In genomic region chr6:145691680-145692079, GRCm38 (mm10) we compare ENCODE assay signal across 25 mouse cellular contexts. TPM values are rescaled to one million over a fixed set of nuclear protein-coding genes. Genes with fewer than 3 reads are reported as not detected.
A peak's percentile ranks its signal among the peaks of the same experiment; 100 is the strongest.
DNase-seq lines count a peak whose midpoint lies in the region; ATAC-seq and TF ChIP-seq lines count a peak whose summit lies in the region.
"Had no signal": no experiment of that assay in that cellular context is flagged by ENCODE, and none has a peak within 500 bp of the region (broad histone marks: within the 10 kb centered on the region; RNA-seq: fewer than 3 reads in every experiment).

No protein-coding gene starts in this region.

- intact Hi-C loops in gastrocnemius, postnatal 14 days (cut with DNase I; ENCODE audit: low total_unique reads): no loop called here

- no peak for TF ChIP-seq CTCF in lung, embryonic 14.5 days (IDR thresholded peaks at IDR 0.05; ENCODE audit: low read depth)

- WGBS in lung, embryonic 14.5 days: 32% methylated on average over 3 of the region's 3 CpGs

- no peaks in the 10 kb centered on the region for H3K4me1 ChIP-seq in lung, embryonic 14.5 days (ENCODE audit: insufficient read depth)
- H3K4me1 ChIP-seq: embryonic facial prominence, embryonic 12.5 days; midbrain, embryonic 15.5 days; neural tube, embryonic 13.5 days had no signal

- H3K9ac ChIP-seq in lung, embryonic 14.5 days: no peak overlapping the region
- H3K9ac ChIP-seq: embryonic facial prominence, embryonic 12.5 days; forebrain, postnatal 0 days; liver, postnatal 0 days; midbrain, embryonic 15.5 days; neural tube, embryonic 13.5 days had no signal

- no peak overlapping the region for H3K4me3 ChIP-seq in lung, embryonic 14.5 days (ENCODE audit: low read depth, low read length)
- H3K4me3 ChIP-seq: embryonic facial prominence, embryonic 12.5 days; midbrain, embryonic 15.5 days; neural tube, embryonic 13.5 days had no signal

- no peaks in the 10 kb centered on the region for H3K27me3 ChIP-seq in lung, embryonic 14.5 days (ENCODE audit: insufficient read depth, low read length)
- H3K27me3 ChIP-seq: embryonic facial prominence, embryonic 12.5 days; midbrain, embryonic 15.5 days; neural tube, embryonic 13.5 days; Patski had no signal

- no peak overlapping the region for H3K27ac ChIP-seq in lung, embryonic 14.5 days (ENCODE audit: low read depth)
- H3K27ac ChIP-seq: embryonic facial prominence, embryonic 12.5 days; midbrain, embryonic 15.5 days; neural tube, embryonic 13.5 days had no signal

- H3K4me2 ChIP-seq in lung, embryonic 14.5 days: no peak overlapping the region
- H3K4me2 ChIP-seq: embryonic facial prominence, embryonic 12.5 days; heart, embryonic 11.5 days; liver, embryonic 11.5 days; midbrain, embryonic 15.5 days; neural tube, embryonic 13.5 days had no signal

- DNase-seq in gastrocnemius, postnatal 14 days: peak; percentile 18
- DNase-seq in gastrocnemius, adult 8-10 months (ENCODE audit: low spot score in 2 of 2): no peak
- DNase-seq in lung, embryonic 14.5 days: peak; percentile 69
- peak; percentile 37 for DNase-seq in lung, postnatal 25 days (ENCODE audit: low spot score)
- DNase-seq in cerebellum, adult 11-12 months: no peak
- DNase-seq in left cerebral cortex, adult 11 months (ENCODE audit: low spot score): no peak
- DNase-seq in spleen, postnatal 10 days (ENCODE audit: low spot score in 2 of 2): no peak
- DNase-seq: adrenal gland, adult 2 months; cerebellum, adult 2 months; cerebellum, postnatal 25 days; forebrain, postnatal 0 days; heart, adult 11 months; kidney, adult 2 months; kidney, postnatal 10 days; liver, postnatal 0 days; right cerebral cortex, adult 18-20 months; right cerebral cortex, postnatal 4 days; thymus, adult 18-20 months; thymus, postnatal 4 days had no signal

- ATAC-seq in lung, embryonic 14.5 days (ENCODE audit: insufficient read depth): peak; percentile 71; the same call in 1 of the 2 replicates
- ATAC-seq: forebrain, postnatal 0 days; liver, postnatal 0 days; midbrain, embryonic 15.5 days; Patski had no signal

- H3K36me3 ChIP-seq in lung, embryonic 14.5 days (ENCODE audit: insufficient read depth): no peaks in the 10 kb centered on the region
- H3K36me3 ChIP-seq: embryonic facial prominence, embryonic 12.5 days; midbrain, embryonic 15.5 days; neural tube, embryonic 13.5 days had no signal

- no peaks in the 10 kb centered on the region for H3K9me3 ChIP-seq in lung, embryonic 14.5 days (ENCODE audit: low read depth, low read length)
- H3K9me3 ChIP-seq: embryonic facial prominence, embryonic 12.5 days; midbrain, embryonic 15.5 days; neural tube, embryonic 13.5 days had no signal

RNA-seq across cellular contexts. Expression of gene Rassf8, which starts 54.9 kb away (rescaled TPM):
- total RNA-seq in gastrocnemius, postnatal 14 days (2021): 10 to 100 TPM; 29.7 to 34.8 TPM
- total RNA-seq in gastrocnemius, adult 8-10 months (2022): 10 to 100 TPM; 24.1 to 34.3 (median 26.5) TPM
- polyA plus RNA-seq in lung, embryonic 14.5 days (2014; fragmentation: Nextera tagmentation; extraction: Ambion mirVana): 11.7 and 11.8 TPM in 2 replicates

Comparison
In these comparisons a context has a peak if more than half of its experiments do, and no peak if none do; other contexts are left out.
1. DNase-seq: peak in gastrocnemius, postnatal 14 days (single experiment), lung, embryonic 14.5 days (single experiment) and lung, postnatal 25 days (single experiment); none in gastrocnemius, adult 8-10 months (0 of 2), cerebellum, adult 11-12 months (single experiment), left cerebral cortex, adult 11 months (single experiment) and spleen, postnatal 10 days (0 of 2).